Mouse (Mus musculus): ENCODE measurements at regions not wholly inside any gene's neighbourhood (a gene's known extent, or its start where the extent isn't known, plus 50 kb on each side); places are given as distances from the start of the nearest gene placed in this dataset.

DNA sequence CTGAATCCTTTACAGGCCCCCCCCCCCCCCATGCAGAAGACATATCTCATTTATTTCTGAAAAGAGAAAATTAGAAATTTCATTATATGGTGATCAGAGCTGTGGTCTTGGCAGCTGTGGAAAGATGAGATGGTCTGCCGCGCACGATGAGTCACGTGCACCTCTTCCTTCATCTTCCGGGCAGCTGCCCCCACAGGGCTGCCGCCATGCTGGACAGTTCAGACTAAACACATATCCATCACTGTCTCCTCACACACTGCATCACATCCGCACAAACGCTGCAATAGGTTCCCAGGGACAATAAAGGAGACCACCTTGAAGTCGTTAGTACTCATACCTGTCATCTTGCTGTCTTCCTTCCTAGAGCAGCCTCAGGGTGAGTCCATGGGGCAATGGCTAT, 126.6 kb downstream of the Gm12728 start:
- TF ChIP-seq CTCF (IDR thresholded peaks at IDR 0.05; ENCODE audit: low read depth, low read length): no peak
- TF ChIP-seq POLR2A (IDR thresholded peaks at IDR 0.05; ENCODE audit: extremely low read depth, insufficient read depth, low read length): no peak
